Mouse (Mus musculus): ENCODE results near the gene Nradd.

Gene Nradd

DNA sequence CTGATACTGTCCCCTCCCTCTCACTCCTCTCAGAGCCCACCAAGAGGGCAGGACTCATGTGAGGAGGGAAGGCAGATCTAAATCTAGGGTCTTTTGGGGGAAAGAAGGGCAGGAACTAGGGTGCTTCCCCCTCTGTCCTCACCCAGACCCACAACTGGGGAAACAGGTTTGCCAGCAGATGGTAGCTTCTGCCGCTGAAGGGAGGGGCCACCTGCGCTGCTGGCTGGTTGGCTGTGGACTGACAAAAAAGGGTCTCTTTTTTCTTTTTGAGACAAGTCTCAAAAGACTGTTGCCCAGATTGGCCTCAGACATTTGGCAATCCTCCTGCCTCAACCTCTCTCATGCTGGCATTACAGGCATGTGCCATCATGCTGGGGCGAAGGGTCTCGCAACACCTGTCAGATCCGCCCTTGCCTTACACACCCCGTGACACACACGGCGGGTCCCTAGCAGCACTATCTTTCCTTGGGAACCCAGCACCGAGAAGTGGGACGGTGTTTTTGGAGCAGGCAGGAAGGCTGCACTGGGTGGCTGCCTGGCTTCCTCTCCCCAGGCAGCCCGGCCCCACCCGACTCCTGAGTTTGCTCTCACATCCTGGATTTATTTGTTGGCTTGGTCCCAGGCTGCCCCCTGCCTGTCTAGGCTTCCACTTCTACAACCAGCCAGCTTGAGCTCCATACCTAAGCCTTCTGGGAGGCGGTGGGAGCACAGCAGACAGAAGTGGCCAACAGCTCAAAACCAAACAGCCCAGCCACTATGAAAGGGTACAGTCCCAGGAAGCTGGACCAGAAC is 27.9 kb upstream of the Nradd start:
- DNase-seq = peak; percentile 21

DNA sequence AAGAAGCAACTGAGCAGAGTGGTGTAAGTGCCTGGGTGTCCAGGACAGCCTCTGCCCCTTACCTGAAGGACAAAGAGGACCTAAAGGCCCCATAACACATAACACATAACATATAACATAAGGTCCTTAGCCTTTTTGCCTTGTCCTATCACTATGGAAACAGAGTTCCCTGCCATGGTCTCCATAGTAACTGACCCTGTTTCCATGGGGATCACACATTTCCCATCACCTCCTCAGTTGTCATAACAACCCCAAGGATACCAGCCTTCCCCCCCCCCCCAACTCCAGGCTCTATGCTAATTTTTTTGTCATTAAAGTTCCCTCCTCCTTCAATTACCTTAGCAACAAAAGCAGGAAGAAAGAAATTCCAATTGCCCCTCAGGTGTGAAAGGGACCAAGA is 25.5 kb upstream of the Nradd start:
- DNase-seq = peak; percentile 44

DNA sequence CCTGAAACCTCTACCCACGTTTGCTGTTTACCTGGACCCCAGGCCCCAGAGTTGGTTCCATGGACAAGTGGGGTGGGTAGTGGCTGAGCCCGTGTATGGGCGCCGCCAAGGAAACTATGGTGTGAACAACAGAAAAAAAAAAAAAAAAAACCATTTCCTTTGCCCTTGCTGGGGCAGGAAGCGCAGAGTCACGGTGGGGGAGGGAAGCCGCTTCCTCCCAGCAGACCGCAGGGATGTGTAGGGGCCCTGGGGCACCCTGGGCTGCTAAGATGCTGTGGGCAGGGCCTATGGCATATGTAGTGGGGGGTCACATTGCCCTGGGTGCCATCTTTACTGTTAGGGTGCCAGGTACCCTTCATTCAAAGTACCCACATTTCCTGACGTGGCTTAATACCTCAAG is 21.0 kb upstream of the Nradd start:
- no peak for DNase-seq

DNA sequence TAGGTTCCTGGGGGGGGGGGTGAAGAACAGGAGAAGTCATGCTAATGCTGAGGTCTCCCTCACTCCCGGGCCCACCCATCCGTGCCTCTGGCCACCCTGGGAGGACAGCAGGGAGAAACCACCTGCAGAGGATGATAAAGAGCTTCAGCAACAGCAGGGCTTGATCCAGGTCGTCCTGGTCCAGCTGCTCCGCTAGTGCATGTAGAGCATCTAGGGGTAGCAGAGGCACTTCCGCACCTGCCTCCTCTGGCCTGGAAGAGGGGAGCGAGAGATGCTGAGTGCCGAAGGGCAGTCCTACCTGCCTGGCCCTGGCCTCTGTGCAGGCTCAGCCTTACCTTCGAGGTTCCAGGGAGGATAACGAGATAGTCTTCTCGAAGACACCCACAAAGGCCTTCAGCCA is 20.0 kb upstream of the Nradd start:
- DNase-seq = no peak

DNA sequence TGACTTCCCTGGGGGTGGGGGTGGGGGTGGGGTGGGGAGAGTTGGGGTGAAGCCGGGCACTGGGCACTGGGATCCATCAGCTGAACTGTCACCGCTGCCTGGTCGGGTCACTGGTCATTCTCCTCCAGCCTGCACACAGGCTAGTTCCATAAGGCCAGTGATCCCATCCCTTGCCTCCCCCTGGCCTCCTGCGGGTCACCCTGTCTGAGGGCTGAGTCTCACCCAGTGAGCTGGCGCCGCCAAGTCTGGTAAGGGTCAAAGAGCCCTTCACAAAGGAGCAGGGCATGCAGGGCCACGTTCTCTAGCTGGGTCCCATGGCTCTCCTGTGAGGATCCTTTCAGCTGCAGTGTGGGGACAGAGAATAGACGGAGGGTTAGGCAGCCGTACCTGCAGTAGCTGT is 19.5 kb upstream of the Nradd start:
- no peak for DNase-seq

DNA sequence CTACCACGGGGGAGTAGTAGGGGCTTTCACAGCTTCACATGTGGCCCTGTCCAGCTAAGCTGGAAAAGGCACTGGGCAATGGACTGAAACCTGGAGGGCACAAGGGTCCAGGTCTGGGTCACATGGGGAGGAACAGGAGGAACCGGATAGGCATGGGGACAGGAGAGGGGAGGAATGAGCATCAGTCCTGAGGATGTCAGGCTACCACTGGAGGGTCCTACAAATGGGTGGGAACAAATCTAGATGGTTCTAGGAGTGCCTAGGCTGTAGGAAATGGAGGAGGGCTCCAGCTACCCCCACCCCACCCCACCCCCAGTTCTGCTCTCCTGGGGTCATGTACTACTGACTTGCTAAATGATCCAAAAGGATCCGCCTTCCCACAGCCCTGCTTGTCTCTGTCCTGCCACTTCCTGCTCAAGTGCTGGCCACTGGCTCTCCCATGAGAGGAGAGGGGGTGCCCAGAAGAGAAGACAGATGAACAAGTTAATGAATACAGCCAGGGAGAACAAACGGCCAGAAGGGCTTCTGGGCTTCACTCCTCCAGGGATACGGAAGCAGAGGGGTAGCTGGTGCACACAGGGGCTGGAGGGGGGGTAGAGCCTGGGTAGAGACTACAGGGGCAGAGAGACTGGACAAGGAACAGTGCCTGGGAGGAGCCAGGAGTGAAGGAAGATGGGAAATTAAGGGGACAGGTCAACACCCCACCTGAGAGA is 18.7 kb upstream of the Nradd start:
- DNase-seq = no peak

DNA sequence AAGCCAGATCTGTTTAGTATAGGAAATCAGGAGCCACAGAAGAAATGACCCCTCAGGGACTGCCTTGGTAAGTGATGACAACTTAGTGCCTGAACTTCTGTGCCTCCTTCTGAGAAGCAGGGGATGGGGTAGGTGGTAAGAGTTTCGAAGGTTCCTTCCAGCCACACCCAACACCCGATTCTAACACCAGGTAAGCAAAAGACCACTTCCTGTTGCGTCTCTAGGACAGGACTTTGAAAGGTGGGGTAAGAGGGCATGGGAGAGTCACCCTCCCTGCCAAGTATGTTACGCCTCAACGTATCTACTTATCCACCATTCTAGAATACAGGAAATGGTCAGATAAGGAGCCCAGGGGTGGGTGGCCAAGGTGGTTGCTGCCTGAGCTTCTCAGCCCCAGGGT is 16.8 kb upstream of the Nradd start:
- no peak for DNase-seq

DNA sequence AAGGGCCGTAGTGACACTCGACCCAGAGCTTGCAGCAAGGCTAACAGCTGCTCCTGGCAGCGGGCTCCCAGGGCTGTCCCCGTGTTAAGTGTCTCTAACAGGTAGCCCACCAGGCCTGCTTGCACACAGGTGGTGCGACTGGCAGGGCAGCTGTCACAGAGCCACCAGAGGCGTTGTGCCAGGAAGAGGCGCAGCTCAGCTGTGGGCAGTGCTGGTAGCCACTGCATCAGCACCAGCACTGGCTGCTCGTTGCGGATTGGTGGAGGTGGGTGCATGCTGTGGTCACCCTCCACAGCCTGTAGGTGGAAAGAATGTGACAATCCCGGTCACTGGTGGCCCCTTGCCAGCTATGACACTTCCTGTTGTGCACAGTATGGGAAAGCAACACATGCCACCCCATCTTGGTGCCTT is 14.4 kb upstream of the Nradd start:
- DNase-seq = no peak

DNA sequence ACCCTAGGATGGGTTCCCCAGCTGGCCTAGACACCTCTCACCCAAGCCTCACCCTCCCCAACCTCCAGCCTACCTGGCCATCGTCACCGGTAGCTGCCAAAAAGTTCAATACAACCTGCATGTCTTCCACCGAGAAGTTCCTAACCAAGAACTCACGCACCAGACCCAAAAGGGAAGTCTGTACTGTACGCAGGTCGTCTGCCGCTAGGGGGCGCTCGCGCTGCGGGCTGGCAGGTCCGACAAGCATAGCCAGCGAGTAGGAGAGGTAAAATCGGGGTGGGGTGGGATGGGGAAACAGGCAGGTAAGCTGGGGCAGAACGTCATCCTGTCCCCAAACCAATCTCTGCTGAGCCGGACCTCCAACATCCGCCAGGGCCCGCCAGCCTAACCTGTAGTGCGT is 11.0 kb upstream of the Nradd start:
- peak; percentile 79 for DNase-seq

DNA sequence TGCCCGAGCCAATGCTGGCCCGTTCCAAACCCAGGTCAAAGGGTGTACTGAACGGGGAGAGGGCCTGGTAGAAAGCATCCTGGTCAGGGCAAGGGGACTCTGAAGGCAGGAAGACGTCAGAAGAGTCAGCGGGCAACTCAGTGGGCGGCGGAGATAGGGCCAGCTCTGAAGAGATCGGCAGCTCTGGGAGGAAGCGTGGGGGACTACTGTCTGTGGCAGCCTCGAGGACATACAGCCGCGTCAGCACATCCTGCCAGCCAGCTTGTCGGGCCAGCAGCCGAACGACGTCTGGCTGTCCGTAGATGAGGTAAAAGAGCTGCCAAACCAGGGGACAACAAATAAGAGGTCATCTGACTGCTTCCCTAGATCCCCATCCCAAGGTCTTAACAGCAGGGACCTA is 9.6 kb upstream of the Nradd start:
- DNase-seq = peak; percentile 79

DNA sequence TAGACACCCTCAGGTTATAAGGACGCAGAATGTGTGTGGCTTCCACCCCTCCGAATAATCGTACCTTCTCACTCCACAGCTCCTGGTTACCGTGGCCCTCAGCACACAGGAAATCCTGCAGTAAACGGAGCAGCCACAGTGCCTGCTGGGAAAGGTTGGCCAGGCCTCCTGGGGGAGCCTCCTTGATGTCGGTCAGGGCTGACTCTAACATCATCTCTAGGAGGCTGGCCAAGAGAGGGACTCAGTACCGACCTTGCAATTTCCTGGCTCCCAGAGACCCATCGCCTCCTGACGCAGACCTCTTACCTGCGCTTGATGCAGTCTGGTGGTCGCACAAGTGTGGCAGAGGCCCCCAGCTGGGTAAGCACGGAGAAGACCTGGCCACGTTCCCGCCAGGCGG is 8.4 kb upstream of the Nradd start:
- DNase-seq = no peak

DNA sequence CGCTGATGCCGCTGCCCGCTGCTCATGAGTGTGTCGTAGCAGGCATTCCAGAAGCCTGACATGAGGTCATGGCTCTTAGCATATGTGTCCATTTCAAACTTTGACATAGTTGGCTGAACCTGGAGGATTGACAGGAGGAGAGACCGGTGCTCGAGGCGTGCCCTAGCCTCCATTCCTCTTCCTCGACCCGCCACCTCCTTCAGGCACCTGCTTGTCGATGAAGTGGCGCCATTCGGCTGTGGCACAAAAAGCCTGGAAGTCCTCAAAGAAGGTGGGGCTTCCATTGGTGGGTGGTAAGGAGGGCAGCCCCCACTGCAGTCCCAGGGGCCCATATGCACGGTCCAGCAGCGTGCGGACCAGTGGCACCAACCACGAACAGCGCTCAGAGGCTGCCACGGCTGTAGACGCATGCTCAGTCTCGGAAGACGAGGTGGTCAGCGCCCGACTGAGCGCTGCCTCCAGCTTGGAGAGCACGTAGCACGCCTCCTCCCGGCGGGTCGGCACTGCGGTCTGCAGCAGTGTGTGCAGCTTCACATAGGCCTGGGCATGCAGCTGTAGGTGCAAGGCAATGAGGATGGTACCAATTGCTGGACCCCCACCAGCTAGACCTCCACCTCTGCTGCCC is 7.5 kb upstream of the Nradd start:
- DNase-seq = no peak

DNA sequence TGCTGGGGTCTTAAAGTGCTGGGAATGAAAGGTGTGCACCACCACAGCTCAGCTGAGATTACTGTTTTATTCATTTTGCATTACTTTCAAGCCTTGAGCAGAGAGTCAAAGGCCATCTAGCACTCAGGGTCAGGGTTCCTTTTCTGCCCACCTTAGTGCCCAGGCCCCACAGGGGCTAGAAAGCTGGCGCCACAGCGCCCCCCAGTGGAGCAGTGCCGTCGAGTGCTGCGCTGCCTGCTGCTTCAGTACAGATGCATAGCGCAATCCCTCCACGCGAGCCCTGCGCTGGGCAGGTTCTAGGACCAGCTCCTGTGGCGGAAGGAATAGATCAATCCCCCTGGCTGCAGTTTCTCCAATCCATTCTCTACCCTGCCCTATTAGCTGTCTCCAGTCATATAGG is 6.9 kb upstream of the Nradd start:
- DNase-seq = no peak

DNA sequence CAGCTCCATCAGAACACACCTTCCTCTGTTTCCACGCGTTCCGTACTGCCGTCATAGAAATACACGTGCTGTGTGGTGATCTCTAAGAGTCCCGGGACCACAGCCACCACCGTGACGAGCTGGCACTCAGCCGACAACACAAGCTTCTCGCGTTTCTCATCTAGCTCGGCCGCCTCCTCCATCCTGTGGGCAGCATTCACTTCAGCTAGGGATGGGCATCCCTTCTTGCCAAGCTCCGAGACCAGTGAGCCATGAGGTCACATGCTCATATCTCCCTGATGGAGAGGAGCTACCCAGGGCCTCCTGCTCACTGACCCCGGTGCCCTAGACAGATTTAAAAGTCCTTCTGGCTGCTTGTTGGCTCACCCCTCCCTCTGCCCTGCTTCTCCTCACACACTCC is 5.9 kb upstream of the Nradd start:
- no peak for DNase-seq

DNA sequence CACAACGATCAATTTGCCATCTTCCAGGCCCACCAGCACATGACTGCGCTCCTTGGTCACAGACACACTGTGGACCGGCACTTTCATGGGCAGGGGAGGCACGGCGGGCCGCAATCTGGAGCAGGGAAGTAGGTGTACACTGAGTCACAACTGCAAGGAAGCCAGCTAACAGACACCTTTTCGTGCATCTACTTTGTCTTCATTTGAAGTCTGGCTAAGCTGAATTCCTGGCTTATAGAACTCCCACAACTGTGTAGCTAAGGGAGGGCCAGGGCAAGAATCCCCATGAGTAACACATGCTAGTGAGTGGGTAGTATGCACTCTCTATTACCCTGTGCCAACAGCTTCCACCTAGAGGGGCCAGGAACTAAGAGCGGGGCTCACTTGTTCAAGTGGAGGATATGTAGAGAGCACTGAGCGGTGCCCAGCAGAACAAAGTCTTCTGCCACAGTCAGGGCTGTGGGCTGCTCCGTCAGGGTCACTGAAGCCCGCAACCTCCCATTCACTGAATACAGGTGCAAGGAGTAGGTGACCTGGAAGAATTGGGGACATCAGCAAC is 1.2 kb upstream of the Nradd start:
- DNase-seq = no peak

DNA sequence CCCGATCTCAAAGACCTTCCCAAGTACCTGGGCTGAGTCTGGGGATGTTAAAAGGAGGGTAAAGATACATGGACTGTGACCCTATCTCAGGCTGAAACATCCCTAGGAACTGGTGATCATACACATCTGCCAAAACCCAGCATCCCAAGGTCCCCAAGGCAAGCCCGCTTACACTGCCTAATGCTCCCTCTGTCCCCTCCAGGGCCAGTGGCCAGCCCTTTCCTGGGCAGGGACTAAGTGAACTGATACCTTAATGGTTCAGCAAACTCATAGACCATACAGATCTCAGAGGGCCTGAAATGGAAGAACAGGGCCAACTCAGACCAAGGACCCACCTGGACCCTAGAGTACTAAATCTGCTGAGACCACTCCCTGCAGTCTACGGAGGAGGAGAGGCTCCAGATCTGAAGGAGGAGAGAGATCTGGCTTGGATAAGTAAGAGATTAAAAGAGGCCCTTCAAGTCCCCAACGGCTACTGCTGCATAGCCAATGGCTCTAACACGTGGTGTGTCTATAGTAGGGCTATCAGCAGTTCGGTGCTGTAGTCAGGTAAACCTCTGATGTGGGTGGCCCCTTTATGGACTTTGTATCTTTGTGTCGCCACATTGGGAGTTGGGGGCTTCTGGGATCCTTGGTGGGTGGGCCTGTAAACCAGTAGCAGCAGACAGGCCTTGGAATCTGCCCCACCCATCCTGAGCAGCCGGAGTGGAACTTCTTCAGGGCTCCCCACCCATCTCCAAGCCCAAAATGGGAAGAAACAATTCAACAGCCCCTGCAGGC is 646 bp downstream of the Nradd start:
- DNase-seq = no peak

DNA sequence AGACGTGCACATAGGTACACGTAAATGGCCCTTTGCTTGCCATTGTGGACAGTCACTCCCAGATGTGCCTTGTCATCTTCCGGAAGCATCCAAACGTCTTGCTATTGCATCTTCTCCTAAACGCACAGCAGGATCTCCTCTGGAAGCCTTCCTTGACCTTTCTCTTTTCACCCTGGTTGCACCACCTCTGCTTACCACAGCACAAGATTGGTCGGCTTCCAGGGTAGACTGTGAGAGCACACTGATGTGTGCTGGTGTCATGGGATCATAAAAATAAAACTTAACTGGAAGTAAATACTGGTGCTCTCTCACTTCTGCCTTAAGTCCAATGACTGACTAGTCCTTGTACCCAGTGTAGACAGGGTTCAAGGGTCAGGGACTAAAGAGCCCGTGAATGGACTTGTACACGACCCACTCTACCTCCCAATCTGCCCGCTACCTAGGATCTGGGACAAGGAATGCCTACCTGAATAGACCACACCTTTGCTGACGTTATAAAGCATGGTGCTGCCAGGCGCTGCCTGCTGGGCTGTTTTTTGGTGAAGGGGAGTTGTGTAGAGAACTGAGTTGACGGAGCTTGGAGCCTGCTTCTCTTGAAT is 1.5 kb downstream of the Nradd start:
- DNase-seq = no peak

DNA sequence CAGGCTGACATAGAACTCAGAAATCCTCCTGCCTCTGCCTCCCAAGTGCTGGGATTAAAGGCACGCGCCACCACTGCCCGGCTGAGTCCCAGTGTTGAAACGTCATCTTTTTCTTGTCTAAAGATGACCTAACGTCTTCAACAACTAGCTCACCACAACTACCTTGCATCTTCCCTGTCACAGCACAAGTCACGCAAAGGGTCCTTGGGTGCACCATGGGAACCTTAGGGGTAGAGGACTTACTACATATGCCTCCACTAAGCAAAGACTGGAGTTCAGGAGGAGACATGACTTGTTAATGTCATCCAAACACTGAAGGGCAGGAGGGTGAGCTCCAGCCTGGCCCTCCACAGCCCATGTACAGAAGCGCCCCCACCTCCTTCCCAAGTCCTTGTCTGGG is 3.6 kb downstream of the Nradd start:
- no peak for DNase-seq

DNA sequence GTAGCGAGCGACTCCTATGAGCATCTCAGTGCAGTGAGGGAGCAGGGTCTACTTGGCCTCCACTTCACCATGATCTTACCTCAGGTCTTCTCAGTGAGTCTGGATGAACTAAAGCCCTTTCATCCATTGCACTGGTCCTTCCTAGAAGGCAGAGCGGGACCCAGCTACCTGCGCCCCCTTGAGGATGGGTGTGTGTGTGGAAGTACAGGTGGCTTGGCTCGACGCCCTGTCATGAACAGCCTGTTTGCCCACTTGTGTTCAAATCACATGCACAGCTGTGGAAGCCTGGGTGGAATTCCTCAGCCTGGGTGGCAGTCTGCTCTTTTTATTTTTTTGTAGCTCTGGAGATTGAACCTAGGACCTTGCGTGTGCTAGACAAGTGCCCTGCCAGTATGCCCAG is 4.1 kb downstream of the Nradd start:
- no peak for DNase-seq

DNA sequence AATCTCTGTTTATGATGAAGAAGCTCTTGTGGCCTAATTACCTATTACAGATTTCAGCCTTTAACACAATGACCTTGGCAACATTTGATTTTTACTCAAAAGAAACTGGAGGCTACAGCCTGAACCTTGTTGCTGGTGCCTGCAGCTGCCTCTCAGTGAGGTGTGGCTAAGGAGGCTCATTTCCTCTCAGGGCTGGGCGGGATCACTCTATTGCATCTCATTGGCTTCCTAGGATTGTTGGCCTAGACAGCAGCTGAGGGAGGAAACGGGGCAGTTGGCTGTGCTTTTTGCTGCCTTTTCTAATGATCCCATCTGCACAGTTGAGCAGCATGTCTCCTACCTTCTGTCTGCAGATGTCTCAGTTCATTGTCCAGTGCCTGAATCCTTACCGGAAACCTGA is 7.2 kb downstream of the Nradd start:
- no peak for DNase-seq

DNA sequence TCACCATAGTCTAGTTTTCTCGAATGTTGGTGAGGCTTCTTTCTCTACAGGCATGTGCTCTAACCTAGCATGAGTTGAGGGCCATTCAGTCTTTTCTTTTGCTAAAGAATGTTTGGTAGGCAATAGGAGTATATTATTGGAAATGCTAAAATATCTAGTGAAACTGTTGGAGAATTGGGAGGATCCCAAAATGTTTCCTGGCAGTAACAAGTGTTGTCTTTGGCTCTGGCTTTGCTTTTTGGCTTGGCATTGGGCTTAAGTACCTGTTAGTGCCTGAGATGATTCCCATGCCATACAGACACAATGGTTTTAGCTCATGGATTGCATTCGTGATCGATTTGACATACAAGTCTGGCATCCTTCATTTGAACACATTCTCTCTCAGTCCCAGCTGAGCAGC is 12.8 kb downstream of the Nradd start:
- no peak for DNase-seq

DNA sequence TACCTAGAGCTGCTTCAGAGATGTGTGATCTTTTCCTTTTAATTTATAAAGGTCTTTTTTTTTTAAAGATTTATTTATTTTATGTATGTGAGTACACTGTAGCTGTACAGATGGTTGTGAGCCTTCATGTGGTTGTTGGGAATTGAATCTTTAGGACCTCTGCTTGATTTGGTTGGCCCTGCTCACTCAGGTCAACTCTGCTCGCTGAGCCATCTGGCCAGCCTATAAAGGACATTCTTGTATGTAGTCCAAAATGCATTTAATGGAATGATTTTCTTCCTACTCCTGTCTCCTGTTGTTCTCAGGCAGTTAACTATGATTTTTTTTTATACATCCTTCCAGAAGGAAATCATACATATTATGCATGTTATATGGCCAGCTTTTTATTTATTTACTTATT is 40.7 kb downstream of the Nradd start:
- no peak for DNase-seq

DNA sequence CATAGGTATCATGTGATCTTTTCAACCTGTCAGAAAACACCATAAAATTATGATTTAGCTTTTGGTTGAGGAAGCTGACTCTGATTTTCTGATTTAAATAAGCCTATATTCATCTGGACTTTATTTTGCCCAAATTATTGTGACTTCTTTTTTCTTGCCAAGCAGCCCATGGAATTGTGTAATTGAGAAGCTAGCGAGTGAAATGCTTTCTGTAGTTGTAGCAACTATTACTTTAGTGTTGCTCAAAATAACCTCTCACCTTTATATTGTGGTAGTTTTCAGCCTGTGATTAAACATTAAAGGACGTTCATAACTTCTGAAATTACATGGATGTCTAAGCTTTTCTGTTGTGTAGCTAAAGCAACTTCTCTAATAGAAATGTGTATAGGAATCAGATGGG is 42.1 kb downstream of the Nradd start:
- no peak for DNase-seq

All from layer of hippocampus, adult 9-11 months (tissue).